Mouse (Mus musculus) bone marrow macrophage, adult 2 months (primary cell): ENCODE measurements around the gene Tfap2a.

Experiments
- CTCF ChIP-seq: IDR thresholded peaks from 2 replicates; pipeline ENCODE4 v1.5.1; 2012; ENCODE audit warnings: low read depth, mild to moderate bottlenecking, low read length, moderate library complexity
- POLR2A ChIP-seq: IDR thresholded peaks from 2 replicates; pipeline ENCODE4 v1.6.1; 2012; ENCODE audit warnings: mild to moderate bottlenecking, low read depth, low read length, borderline replicate concordance

GRCm38 (mm10) chr13:40731179-40731841, 6.9 kb downstream of the Tfap2a start:
- no peak for TF ChIP-seq CTCF
- no peak for TF ChIP-seq POLR2A
